27 mouse cellular contexts compared by ENCODE assay signal in the genomic region with DNA sequence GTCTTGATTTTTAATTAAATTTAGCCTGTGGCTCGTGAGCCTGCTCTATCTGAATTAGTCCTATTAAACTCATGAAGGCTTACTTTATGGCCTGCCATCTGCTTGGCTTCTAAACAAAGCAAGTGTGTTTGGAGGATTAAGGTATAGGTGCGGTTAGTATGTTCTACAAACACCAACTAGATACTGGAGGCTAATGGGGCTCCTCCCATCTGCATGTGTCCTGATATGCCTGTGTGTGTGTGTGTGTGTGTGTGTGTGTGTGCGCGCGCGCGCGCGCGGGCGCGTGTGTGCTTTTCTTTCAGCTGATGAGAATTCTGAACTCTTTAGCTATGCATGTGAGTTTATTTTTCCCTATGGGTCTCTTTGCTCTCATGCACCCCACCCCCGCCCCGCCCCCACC. TPM values are rescaled to one million over a fixed set of nuclear protein-coding genes. Genes with fewer than 3 reads are reported as not detected.
DNase-seq lines count a peak whose midpoint lies in the region; ATAC-seq and TF ChIP-seq lines count a peak whose summit lies in the region.
"Had no signal": no experiment of that assay in that cellular context is flagged by ENCODE, and none has a peak within 500 bp of the region (broad histone marks: within the 10 kb centered on the region; RNA-seq: fewer than 3 reads in every experiment).

No protein-coding gene starts in this region.

- WGBS in liver, embryonic 11.5 days: 83% methylated on average over 14 of the region's 14 CpGs
- WGBS in midbrain, embryonic 10.5 days: 93% methylated on average over 14 of the region's 14 CpGs

- no peaks in the 10 kb centered on the region for H3K4me1 ChIP-seq in MEL (ENCODE audit: control insufficient read depth in 1 of 2, insufficient read depth in 2 of 2, low read length in 2 of 2)
- H3K4me1 ChIP-seq in liver, embryonic 11.5 days (replicated peaks; ENCODE audit: control insufficient read depth, insufficient read depth, low read length): peaks cover 17% of the 10 kb centered on the region
- peaks cover 20% of the 10 kb centered on the region for H3K4me1 ChIP-seq in midbrain, embryonic 10.5 days
- H3K4me1 ChIP-seq: forebrain, embryonic 13.5 days; heart, embryonic 15.5 days; neural tube, embryonic 12.5 days had no signal

- peak; percentile 25 for DNase-seq in MEL (ENCODE audit: low read depth, low spot score)
- DNase-seq in liver, embryonic 11.5 days (ENCODE audit: low spot score): no peak
- DNase-seq in urinary bladder, postnatal 14 days (ENCODE audit: low spot score): no peak
- no peak for DNase-seq in midbrain, embryonic 10.5 days (ENCODE audit: low spot score)
- DNase-seq: adrenal gland, adult 8-10 months; B cell, adult 2 months; cerebellum, adult 11-12 months; cerebellum, postnatal 36 days; gastrocnemius, postnatal 25 days; heart, postnatal 4 days; kidney, adult 2 months; kidney, postnatal 14 days; layer of hippocampus, postnatal 36 days; left cerebral cortex, postnatal 4 days; lung, postnatal 36 days; right cerebral cortex, adult 18-20 months; thymus, adult 2 months had no signal

- H3K27me3 ChIP-seq in MEL (ENCODE audit: control insufficient read depth in 1 of 2, insufficient read depth in 2 of 2, low read length in 2 of 2): peaks cover 2 to 6% of the 10 kb centered on the region in 2 experiments; a peak in 2 of 4 replicates
- H3K27me3 ChIP-seq in liver, embryonic 11.5 days (replicated peaks; ENCODE audit: control insufficient read depth, insufficient read depth, low read length): 0 out of 2 replicates have a peak, but pooled peaks cover 4% of the 10 kb centered on the region
- H3K27me3 ChIP-seq in midbrain, embryonic 10.5 days (ENCODE audit: low read depth, poor library complexity, severe bottlenecking): no peaks in the 10 kb centered on the region
- H3K27me3 ChIP-seq: forebrain, embryonic 13.5 days; heart, embryonic 15.5 days; midbrain, embryonic 12.5 days; neural tube, embryonic 12.5 days had no signal

- H3K4me2 ChIP-seq in liver, embryonic 11.5 days: no peak overlapping the region
- H3K4me2 ChIP-seq: forebrain, embryonic 13.5 days; heart, embryonic 15.5 days; midbrain, embryonic 12.5 days; neural tube, embryonic 12.5 days had no signal

- H3K4me3 ChIP-seq in MEL (ENCODE audit: control insufficient read depth in 1 of 2, insufficient read depth in 1 of 2, low read depth in 2 of 2, low read length in 2 of 2): no peak overlapping the region
- no peak overlapping the region for H3K4me3 ChIP-seq in liver, embryonic 11.5 days (ENCODE audit: low read depth, low read length)
- H3K4me3 ChIP-seq in midbrain, embryonic 10.5 days: no peak overlapping the region
- H3K4me3 ChIP-seq: forebrain, embryonic 13.5 days; heart, embryonic 15.5 days; layer of hippocampus, adult 2 months; midbrain, embryonic 12.5 days; neural tube, embryonic 12.5 days had no signal

- H3K79me2 ChIP-seq in MEL (ENCODE audit: control insufficient read depth, insufficient read depth, low read length, poor library complexity): no peaks in the 10 kb centered on the region

- no peaks in the 10 kb centered on the region for H3K36me3 ChIP-seq in MEL (ENCODE audit: control insufficient read depth in 1 of 2, insufficient read depth in 2 of 2, low read length in 2 of 2)
- H3K36me3 ChIP-seq in liver, embryonic 11.5 days (ENCODE audit: control insufficient read depth, insufficient read depth, low read length): no peaks in the 10 kb centered on the region
- no peaks in the 10 kb centered on the region for H3K36me3 ChIP-seq in midbrain, embryonic 10.5 days
- H3K36me3 ChIP-seq: heart, embryonic 15.5 days; midbrain, embryonic 12.5 days; neural tube, embryonic 12.5 days had no signal

- TF ChIP-seq CTCF in MEL (IDR thresholded peaks at IDR 0.05 in 2 of 3, conservative IDR thresholded peaks at IDR 0.05 in 1 of 3; ENCODE audit: control insufficient read depth in 1 of 3, insufficient read depth in 1 of 3, low read depth in 2 of 3, low read length in 3 of 3, poor library complexity in 1 of 3, severe bottlenecking in 1 of 3): no peak

- H3K9me3 ChIP-seq in MEL (replicated peaks; ENCODE audit: insufficient read depth, low read length): no peaks in the 10 kb centered on the region
- no peaks in the 10 kb centered on the region; the same call in 1 of the 2 replicates for H3K9me3 ChIP-seq in liver, embryonic 11.5 days (ENCODE audit: control insufficient read depth, low read length)
- H3K9me3 ChIP-seq in midbrain, embryonic 10.5 days (replicated peaks): peaks cover 8% of the 10 kb centered on the region; the same call in 1 of the 2 replicates
- H3K9me3 ChIP-seq: heart, embryonic 15.5 days; neural tube, embryonic 12.5 days had no signal

- H3K9ac ChIP-seq in MEL (ENCODE audit: control insufficient read depth, low read depth, low read length, poor library complexity, severe bottlenecking): no peak overlapping the region
- no peak overlapping the region for H3K9ac ChIP-seq in liver, embryonic 11.5 days (ENCODE audit: low read depth, low read length)
- H3K9ac ChIP-seq: forebrain, embryonic 13.5 days; heart, embryonic 15.5 days; midbrain, embryonic 12.5 days; neural tube, embryonic 12.5 days had no signal

- no peak for TF ChIP-seq RAD21 in MEL (IDR thresholded peaks at IDR 0.05; ENCODE audit: low read depth, low read length)

- H3K27ac ChIP-seq in MEL (ENCODE audit: control insufficient read depth, low read depth, low read length): no peak overlapping the region
- H3K27ac ChIP-seq in liver, embryonic 11.5 days (ENCODE audit: low read depth, low read length): peak overlapping the region; percentile 16; the same call in 1 of the 2 replicates
- no peak overlapping the region for H3K27ac ChIP-seq in midbrain, embryonic 10.5 days (replicated peaks)
- H3K27ac ChIP-seq: forebrain, embryonic 13.5 days; heart, embryonic 15.5 days; layer of hippocampus, adult 2 months; midbrain, embryonic 12.5 days; neural tube, embryonic 12.5 days had no signal

- TF ChIP-seq POLR2A in MEL (IDR thresholded peaks at IDR 0.05; ENCODE audit: control insufficient read depth in 1 of 2, insufficient read depth in 1 of 2, low read depth in 1 of 2, low read length in 2 of 2, poor library complexity in 1 of 2): no peak

- no peak for TF ChIP-seq EP300 in MEL (IDR thresholded peaks at IDR 0.05; ENCODE audit: low read depth in 1 of 2, low read length in 2 of 2)

- ATAC-seq in erythroblast, adult 5-6 weeks (replicated peaks; ENCODE audit: low FRiP score, poor library complexity, severe bottlenecking): peak; percentile 89
- peak; percentile 87 for ATAC-seq in liver, embryonic 11.5 days (replicated peaks; ENCODE audit: low FRiP score)
- ATAC-seq in megakaryocyte progenitor cell, adult 5-6 weeks (replicated peaks; ENCODE audit: poor library complexity): peak; percentile 96
- no peak for ATAC-seq in megakaryocyte, adult 5-6 weeks (ENCODE audit: poor library complexity, severe bottlenecking)
- ATAC-seq in monocyte, adult 5-6 weeks (replicated peaks; ENCODE audit: insufficient number of reproducible peaks, low FRiP score, low TSS enrichment, poor library complexity, severe bottlenecking): no peak
- ATAC-seq: forebrain, embryonic 13.5 days; hindbrain, embryonic 16.5 days had no signal

TF ChIP-seq in MEL, 35 proteins besides CTCF, POLR2A, EP300 and RAD21 (continues in another document):
- no peak for TF ChIP-seq ZMIZ1 (IDR thresholded peaks at IDR 0.05; ENCODE audit: low read depth, low read length)
- no peak for TF ChIP-seq MAFK (IDR thresholded peaks at IDR 0.05; ENCODE audit: borderline replicate concordance, low read depth, low read length)

RNA-seq across cellular contexts. Expression of a gene that starts 11.7 kb away (rescaled TPM):
- not detected in 2 replicates for total RNA-seq in MEL (2012; rRNA removed)
- under 1 TPM in 1 of 2 experiments, not detected in 1; 0.03 TPM for polyA plus RNA-seq in MEL (2012; ENCODE audit: insufficient read depth in 1 of 2, insufficient read length in 2 of 2, low read depth in 1 of 2, low replicate concordance in 2 of 2, missing spikeins in 1 of 2)
- not detected in 2 replicates for total RNA-seq in erythroblast, adult 5-6 weeks (2015; ENCODE audit: low replicate concordance)
- not detected in 2 replicates for total RNA-seq in erythroblast, adult 5-6 weeks (2017; ENCODE audit: low replicate concordance)
- 0.10 and 0.49 TPM in 2 replicates for polyA plus RNA-seq in liver, embryonic 11.5 days (2014; fragmentation: Nextera tagmentation; extraction: Ambion mirVana)
- total RNA-seq in megakaryocyte progenitor cell, adult 5-6 weeks (2015): not detected in 2 replicates
- not detected in 2 replicates for total RNA-seq in megakaryocyte progenitor cell, adult 5-6 weeks (2017)
- not detected in 2 replicates for total RNA-seq in megakaryocyte, adult 5-6 weeks (2015)
- total RNA-seq in megakaryocyte, adult 5-6 weeks (2017): not detected in 2 replicates
- total RNA-seq in monocyte, adult 5-6 weeks (2017): not detected in 3 replicates
- not detected in 2 replicates for polyA plus RNA-seq in midbrain, embryonic 10.5 days (2016; fragmentation: Nextera tagmentation; extraction: Ambion mirVana)
- total RNA-seq: layer of hippocampus, postnatal 36 days had no signal
- polyA plus RNA-seq: forebrain, embryonic 13.5 days; hindbrain, embryonic 16.5 days; midbrain, embryonic 12.5 days; neural tube, embryonic 12.5 days had no signal

RNA-seq across cellular contexts. Expression of a gene that starts 19.8 kb away (rescaled TPM):
- not detected in 2 replicates for total RNA-seq in MEL (2012; rRNA removed)
- polyA plus RNA-seq in MEL (2012; ENCODE audit: insufficient read depth in 1 of 2, insufficient read length in 2 of 2, low read depth in 1 of 2, low replicate concordance in 2 of 2, missing spikeins in 1 of 2): not detected
- total RNA-seq in erythroblast, adult 5-6 weeks (2015; ENCODE audit: low replicate concordance): not detected in 2 replicates
- total RNA-seq in erythroblast, adult 5-6 weeks (2017; ENCODE audit: low replicate concordance): 0.51 TPM in 1 of 2 replicates, not detected in the other
- 0.11 TPM in 1 of 2 replicates, not detected in the other for polyA plus RNA-seq in liver, embryonic 11.5 days (2014; fragmentation: Nextera tagmentation; extraction: Ambion mirVana)
- total RNA-seq in megakaryocyte progenitor cell, adult 5-6 weeks (2015): not detected in 2 replicates
- not detected in 2 replicates for total RNA-seq in megakaryocyte progenitor cell, adult 5-6 weeks (2017)
- not detected in 2 replicates for total RNA-seq in megakaryocyte, adult 5-6 weeks (2015)
- total RNA-seq in megakaryocyte, adult 5-6 weeks (2017): not detected in 2 replicates
- total RNA-seq in monocyte, adult 5-6 weeks (2017): not detected in 3 replicates
- polyA plus RNA-seq in midbrain, embryonic 10.5 days (2016; fragmentation: Nextera tagmentation; extraction: Ambion mirVana): 0.12 and 0.20 TPM in 2 replicates

RNA-seq across cellular contexts. Expression of a gene that starts 53.6 kb away (rescaled TPM):
- total RNA-seq in MEL (2012; rRNA removed): not detected in 2 replicates
- polyA plus RNA-seq in MEL (2012; ENCODE audit: insufficient read depth in 1 of 2, insufficient read length in 2 of 2, low read depth in 1 of 2, low replicate concordance in 2 of 2, missing spikeins in 1 of 2): under 1 TPM in 1 of 2 experiments, not detected in 1; 0.03 TPM
- total RNA-seq in erythroblast, adult 5-6 weeks (2015; ENCODE audit: low replicate concordance): 2.7 and 3.8 TPM in 2 replicates
- 1.4 and 1.7 TPM in 2 replicates for total RNA-seq in erythroblast, adult 5-6 weeks (2017; ENCODE audit: low replicate concordance)
- polyA plus RNA-seq in liver, embryonic 11.5 days (2014; fragmentation: Nextera tagmentation; extraction: Ambion mirVana): 0.07 and 0.13 TPM in 2 replicates
- 0.68 and 1.6 TPM in 2 replicates for total RNA-seq in megakaryocyte progenitor cell, adult 5-6 weeks (2015)
- total RNA-seq in megakaryocyte progenitor cell, adult 5-6 weeks (2017): 0.30 and 0.46 TPM in 2 replicates
- 8.6 and 10.8 TPM in 2 replicates for total RNA-seq in megakaryocyte, adult 5-6 weeks (2015)
- 2.8 and 4.8 TPM in 2 replicates for total RNA-seq in megakaryocyte, adult 5-6 weeks (2017)
- total RNA-seq in monocyte, adult 5-6 weeks (2017): 0.53 TPM in 1 of 3 replicates, not detected in the others
- polyA plus RNA-seq in midbrain, embryonic 10.5 days (2016; fragmentation: Nextera tagmentation; extraction: Ambion mirVana): 0.10 and 0.21 TPM in 2 replicates

Comparison
In these comparisons a context has a peak if more than half of its experiments do, and no peak if none do; other contexts are left out.
1. ATAC-seq: peak in erythroblast, adult 5-6 weeks (single experiment), liver, embryonic 11.5 days (single experiment) and megakaryocyte progenitor cell, adult 5-6 weeks (single experiment); none in megakaryocyte, adult 5-6 weeks (single experiment) and monocyte, adult 5-6 weeks (single experiment).